Mouse (Mus musculus) lung, adult 2 months (tissue): ENCODE data around the gene Fbxl19.

ENCODE experiments used
- CTCF ChIP-seq: fragments of 200-500 bp; IDR thresholded peaks from 2 replicates; pipeline ENCODE4 v1.5.1; 2011; ENCODE audit warnings: mild to moderate bottlenecking, low read length, control low read depth; ENCODE audit not compliant: insufficient read depth
- POLR2A ChIP-seq: fragments of 200-500 bp; IDR thresholded peaks from 2 replicates; pipeline ENCODE4 v1.6.1; 2011; ENCODE audit warnings: low read depth, mild to moderate bottlenecking, control low read depth, low read length, borderline replicate concordance; ENCODE audit errors: extremely low read depth

- TF ChIP-seq CTCF (no peak), POLR2A (no peak)
Measured at GRCm38 (mm10) chr7:127772557-127772956, 28.2 kb downstream of the Fbxl19 start.
